Mouse (Mus musculus): Measurements from ENCODE around the gene Abcc3.
A peak's percentile ranks its signal among the peaks of the same experiment; 100 is the strongest.

The Abcc3 gene

GRCm38 (mm10) chr11:94349839-94350238 is 43.0 kb downstream of the Abcc3 start:
- DNase-seq: no peak

DNA sequence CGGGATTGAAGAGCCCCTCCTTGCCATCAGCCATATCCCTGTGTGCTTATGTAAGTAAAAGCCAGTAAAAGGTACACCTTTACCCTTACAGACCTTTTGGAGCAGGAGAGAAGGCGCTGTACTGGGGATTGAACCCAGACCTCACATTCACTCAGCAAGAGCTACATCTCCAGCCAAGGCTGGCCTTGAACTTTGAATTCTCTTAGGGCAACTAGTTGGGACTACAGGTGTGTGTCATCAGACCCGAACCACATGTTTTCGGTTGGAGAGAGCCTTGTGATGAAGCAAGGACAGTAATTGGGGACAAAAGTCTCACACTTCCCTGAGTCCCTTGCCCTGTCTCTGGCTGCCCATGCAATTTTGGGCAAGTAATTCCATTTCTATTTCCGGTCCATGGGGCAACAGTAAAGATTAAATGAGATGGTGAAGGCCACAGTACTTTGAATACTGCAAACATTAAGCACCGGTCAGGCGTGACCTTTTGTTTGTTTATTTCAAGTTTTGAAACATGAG is 45.7 kb downstream of the Abcc3 start:
- DNase-seq: no peak

DNA sequence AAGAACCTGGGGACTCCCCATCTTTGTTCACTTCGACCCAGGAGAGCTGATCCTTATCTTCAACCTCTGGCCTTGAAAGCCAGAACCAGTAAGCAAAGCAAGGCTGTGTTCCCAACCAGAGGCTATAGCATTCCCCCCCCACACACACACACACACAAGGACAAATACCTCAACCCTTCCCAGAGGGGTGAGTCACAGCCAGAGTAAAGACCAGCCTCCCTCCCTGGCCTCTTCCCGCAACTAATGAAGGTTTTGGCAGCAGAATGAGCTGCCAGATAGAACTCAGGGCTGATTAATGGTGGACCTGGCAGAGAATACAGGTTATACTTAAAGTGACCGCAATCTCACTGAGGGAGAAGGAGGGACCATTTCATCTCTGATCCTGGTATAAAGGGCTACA is 46.2 kb downstream of the Abcc3 start:
- no peak for DNase-seq

GRCm38 (mm10) chr11:94345926-94346325 is 46.9 kb downstream of the Abcc3 start:
- DNase-seq: no peak

DNA sequence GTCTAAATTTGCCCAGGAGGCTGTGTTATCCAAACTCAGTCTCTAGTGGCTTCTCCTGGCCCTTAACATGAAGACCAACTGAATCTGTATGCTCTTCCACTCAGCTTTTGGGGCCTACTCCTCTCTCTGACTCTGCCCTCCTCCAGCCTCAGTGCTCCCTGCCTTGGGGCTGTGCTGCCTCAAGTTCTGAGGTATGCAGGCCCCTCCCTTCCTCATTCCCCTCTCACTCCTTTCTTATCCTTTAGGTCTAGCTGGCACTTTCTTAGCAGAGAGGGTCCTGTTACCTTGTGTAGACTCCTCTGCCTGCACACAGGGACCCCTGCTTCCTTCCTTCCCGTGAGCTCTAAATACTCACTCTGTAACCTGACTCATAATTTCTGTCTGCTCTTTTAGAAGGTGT is 48.3 kb downstream of the Abcc3 start:
- no peak for DNase-seq

DNA sequence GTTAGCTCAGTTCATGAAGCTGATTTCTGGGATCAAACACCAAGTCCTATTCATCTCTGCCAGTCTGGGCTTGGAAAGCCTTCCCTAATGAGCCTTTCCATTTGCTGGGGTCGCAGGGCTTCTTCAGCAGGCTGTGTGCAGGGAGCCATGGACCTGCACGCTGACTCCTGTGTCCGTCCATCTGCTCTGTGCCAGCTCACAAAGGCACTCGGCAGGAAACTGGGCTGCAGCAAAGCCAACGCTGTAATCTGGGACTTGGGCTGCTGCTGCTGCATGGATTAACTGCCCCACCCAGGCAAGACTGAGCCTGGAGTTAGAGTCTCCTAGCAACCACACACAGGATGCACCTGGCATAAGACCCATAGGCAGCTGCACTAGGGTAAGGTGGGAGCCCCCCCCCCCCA is 48.8 kb downstream of the Abcc3 start:
- DNase-seq: no peak

GRCm38 (mm10) chr11:94342114-94342905 is 50.5 kb downstream of the Abcc3 start:
- DNase-seq: no peak

DNA sequence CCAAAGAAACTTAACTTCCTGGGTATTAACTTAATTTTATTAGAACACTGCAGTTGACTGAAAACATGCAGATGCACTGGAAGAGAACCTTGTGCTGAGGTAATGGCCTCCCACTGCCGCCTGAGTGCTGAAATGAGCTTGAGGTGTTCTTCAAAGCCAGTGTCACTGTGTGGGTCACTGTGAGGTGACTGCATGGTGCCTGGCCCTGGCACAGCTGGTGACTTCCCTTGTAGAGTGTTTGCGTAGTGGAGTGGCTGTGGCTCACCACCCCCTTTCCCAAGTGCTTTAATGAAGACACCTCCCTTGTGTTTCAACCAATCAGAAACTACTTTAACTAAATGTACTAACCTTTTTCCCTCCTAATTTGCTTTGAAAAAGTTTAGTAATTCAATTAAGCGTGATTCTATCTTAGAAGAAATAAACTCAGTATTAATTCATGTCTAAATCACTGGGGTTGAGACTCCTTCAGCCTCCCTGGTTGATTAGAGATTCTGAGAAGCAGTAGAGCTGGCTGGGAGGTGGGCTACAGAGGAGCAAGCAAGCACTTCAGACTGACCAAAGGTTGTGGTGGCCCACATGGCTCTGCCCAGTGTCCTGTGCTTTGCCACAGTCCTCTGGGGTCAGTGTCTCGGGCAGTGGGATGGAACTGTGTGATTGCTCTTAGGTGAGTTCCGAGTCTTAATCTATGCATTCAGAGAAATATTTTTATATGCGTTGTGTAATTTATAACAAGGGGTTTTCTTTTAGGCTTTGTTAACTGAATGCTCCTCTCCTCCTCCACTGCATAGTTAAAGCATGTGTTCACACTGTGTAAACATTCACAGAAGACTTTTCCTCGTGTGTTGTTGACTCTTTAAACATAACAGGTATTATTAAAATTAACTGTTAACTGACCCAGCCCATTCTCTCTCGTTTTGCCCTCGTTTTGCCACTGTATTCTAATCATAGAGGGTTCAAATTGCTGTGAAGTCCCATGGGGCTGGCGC is 51.6 kb downstream of the Abcc3 start:
- no peak for DNase-seq

- no peak for DNase-seq
Observed at GRCm38 (mm10) chr11:94339732-94340585, 52.8 kb downstream of the Abcc3 start.

GRCm38 (mm10) chr11:94338347-94338746 is 54.5 kb downstream of the Abcc3 start:
- no peak for DNase-seq

- DNase-seq: no peak
Observed at GRCm38 (mm10) chr11:94336551-94336950, 56.2 kb downstream of the Abcc3 start.

- DNase-seq: no peak
Observed at GRCm38 (mm10) chr11:94334386-94334968, 58.3 kb downstream of the Abcc3 start.

DNA sequence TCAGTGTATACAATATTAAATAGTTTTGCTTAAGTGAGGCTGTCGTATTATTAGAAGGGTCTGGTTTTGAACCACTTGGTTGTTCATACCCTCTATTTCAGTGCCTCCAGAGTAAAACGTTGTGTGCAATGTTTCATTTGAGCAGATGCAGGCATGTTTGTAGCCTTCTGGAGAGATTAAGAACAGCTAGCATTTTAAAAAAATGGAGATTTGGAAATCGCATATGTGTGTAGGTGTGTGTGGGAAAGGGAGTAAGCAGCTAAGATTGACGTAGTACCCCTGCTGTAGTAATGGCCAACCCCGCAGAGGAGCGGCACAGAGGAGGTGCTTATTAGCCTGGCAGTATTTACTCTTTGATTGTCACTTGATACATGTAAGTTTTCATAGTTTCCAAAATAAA is 60.1 kb downstream of the Abcc3 start:
- no peak for DNase-seq

DNA sequence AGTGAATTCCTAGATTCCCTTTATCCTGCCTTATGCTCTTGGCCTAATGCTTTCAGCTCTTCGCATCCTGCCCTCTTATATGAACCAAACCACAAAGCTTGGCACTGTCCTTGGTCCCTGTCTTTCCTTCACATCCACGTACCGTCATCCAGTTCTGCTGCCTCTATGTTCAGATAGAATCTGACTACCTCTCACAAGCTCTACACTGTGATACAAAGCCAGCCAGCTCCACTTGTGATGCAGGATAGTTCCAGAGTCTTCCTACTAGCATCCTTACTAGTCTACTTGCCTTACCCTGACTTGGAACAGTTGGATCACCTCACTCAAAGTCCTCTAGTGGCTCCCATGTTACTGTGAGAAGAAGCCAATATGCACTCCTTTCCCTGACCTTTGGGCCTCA is 62.6 kb downstream of the Abcc3 start:
- DNase-seq: no peak

DNA sequence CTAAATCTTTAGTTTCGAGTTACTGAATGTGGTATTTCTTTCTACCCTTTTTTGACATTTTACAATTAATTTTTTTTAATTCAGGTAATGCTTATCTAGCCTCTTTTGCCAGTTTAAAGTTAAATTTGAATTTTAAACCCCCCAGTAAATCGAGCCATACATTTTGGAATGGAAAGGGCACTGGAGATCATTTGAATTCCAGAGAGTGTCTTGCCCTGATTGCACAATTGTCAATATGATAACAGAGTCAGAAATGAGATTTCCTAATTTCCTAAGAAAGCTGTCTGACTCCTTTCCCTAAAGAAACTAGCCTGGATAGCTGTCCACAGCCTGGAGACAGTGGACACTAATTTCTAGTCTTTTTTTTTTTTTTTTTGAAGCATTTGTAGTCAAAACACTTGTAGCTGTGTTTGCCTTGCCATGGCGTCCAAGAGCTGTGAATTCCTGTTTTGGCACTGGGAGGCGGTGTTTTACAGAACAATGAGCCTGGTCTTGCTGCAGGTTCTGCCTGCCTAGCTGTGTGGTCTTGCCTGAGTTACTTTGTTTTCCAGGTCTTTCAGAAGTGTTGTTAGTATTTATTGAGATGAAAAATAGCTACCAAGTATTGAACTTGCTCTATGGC is 63.4 kb downstream of the Abcc3 start:
- DNase-seq: peak; percentile 44

DNA sequence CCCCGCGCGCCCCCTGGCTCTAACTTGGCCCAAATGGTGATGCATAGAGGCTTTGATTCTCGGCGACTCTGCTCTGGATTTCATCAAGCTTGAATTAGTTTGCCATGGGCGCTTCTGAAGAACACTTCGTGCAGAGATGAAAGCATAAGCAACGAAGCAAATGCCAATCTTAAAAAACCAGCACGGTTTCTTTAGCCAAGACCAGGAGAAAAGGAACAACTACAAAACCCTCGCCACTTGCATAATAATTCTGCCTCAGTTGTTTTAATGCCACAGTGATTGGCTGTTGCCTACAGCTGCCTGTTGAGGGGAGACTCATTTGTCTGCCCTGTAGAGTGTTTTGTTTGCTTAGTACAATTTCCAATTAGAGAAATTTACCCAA is 64.2 kb downstream of the Abcc3 start:
- DNase-seq: no peak

- DNase-seq: peak; percentile 97
Observed at GRCm38 (mm10) chr11:94327693-94328643, 64.8 kb downstream of the Abcc3 start, which contains the start of gene Ankrd40. Ankrd40 (plus strand) TSS chr11:94328001.

GRCm38 (mm10) chr11:94326961-94327411 is 65.8 kb downstream of the Abcc3 start:
- no peak for DNase-seq

DNA sequence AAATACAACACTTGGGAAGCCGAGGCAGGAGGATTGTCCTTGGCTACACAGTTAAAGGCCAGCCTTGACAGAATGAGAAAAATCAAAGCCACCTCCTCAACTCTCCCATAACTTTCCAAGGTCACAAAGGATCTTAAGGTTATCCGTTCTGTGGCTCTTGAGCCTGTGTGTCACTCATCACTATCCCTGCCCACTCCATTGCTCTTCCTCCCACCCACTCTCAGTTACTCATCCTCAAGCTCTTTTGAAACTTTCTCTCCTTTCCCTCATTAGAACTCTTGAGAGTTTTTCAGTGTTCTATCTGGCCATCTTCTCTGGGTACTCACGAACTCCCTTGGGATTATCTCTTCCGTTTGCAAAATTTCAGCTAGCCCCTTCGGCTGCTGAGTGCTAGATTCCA is 68.2 kb downstream of the Abcc3 start:
- DNase-seq: no peak

DNA sequence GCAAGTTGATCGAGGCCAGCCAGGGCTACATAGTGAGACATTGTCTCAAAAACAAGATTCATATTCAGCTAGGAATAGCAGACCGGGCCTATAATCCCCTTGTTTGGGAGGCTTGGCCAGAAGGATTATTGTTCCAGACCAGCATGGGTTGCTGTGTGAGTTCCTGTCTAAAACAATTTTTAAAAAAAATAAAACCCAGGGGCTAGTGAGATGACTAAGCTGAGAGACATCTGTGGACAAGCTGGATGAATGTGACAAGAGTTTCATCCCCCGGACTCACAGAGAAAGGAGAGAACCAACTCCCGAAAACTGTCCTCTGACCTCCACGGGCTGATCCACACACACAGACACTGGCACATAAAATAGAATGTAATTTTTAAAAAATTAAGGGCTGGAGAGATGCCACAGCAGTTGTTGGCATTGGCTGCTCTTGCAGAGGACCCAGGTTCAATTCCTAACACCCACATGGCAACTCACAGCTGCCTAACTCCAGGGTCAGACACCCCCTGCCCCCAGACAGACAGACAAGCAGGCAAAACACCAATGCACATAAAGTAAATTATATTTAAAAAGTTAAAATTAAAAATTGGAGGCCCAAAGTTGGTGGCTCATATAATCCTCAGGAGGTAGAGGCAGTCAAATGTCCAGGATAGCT is 69.4 kb downstream of the Abcc3 start:
- no peak for DNase-seq

All from right cerebral cortex, postnatal 25 days (tissue).